Mouse (Mus musculus) cortical plate, adult 2 months (tissue): ENCODE results near the gene Skint2. TPM values are rescaled to one million over a fixed set of nuclear protein-coding genes. Genes with fewer than 3 reads are reported as not detected.

Source experiments
- H3K27ac ChIP-seq: fragments of 200-500 bp; 2 replicates; pipeline ENCODE4 v1.5.1; 2012; ENCODE audit warnings: low read length, control low read depth, inconsistent platforms; ENCODE audit not compliant: insufficient read depth
- H3K4me1 ChIP-seq: fragments of 200-500 bp; 2 replicates; pipeline ENCODE4 v1.6.1; 2011; ENCODE audit warnings: low read length; ENCODE audit not compliant: control insufficient read depth, insufficient read depth
- H3K4me3 ChIP-seq: fragments of 200-500 bp; 2 replicates; pipeline ENCODE4 v1.5.1; 2011; ENCODE audit warnings: mild to moderate bottlenecking, low read length, control low read depth; ENCODE audit not compliant: insufficient read depth
- CTCF ChIP-seq: fragments of 200-500 bp; IDR thresholded peaks from 2 replicates; pipeline ENCODE4 v1.5.1; 2011; ENCODE audit warnings: mild to moderate bottlenecking, control low read depth, low read length; ENCODE audit not compliant: insufficient read depth; ENCODE audit errors: extremely low read depth
- POLR2A ChIP-seq: fragments of 200-500 bp; IDR thresholded peaks from 2 replicates; pipeline ENCODE4 v1.6.1; 2011; ENCODE audit warnings: mild to moderate bottlenecking, low read length, control low read depth; ENCODE audit not compliant: insufficient read depth; ENCODE audit errors: extremely low read depth
- polyA plus RNA-seq: library from polyadenylated mRNA; depleted of rRNA; stranded (reverse); fragments of >200 nt; gene quantifications from 2 replicates; pipeline ENCODE4 v1.2.3, GENCODE M21; 2012; rRNA removed

Skint2 gene
- not detected in 2 replicates for polyA plus RNA-seq

DNA sequence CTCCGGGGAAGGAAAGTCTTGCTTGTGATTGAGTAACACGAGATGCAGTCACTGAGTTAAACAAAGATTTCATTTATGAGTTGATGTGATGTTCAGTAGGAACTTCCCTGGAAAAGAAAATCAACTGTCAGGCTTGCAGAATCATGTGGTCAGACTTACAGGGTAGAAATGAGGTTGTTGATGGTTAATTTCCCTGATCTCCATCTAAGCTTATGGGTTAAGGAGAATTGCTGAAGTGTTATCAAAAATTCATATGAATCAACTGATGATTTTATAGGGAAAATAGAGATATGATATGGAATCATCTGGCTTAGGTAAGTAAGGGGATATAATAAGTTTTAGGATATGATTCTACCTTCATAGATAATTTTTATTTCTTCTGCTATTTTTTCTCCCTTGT lies at the start of gene Skint2:
Gene Skint2 (plus strand): TSS at position 301 of the 400 bp plus-strand sequence.
- Histone ChIP-seq H3K4me1 (no peaks in the 10 kb centered on the region), H3K27ac (no peak within 1 kb of the TSS), H3K4me3 (no peak within 1 kb of the TSS)
- TF ChIP-seq POLR2A (no peak), CTCF (no peak)

Other genes with a start within 250 kb of the Skint2 start
- gene Skint9, start 123.2 kb upstream of the Skint2 start, polyA plus RNA-seq: not detected in 2 replicates
- gene Skint10, start 217.7 kb downstream of the Skint2 start, polyA plus RNA-seq: not detected in 2 replicates